Mouse (Mus musculus) common myeloid progenitor, adult 5-6 weeks (primary cell): Measurements from ENCODE around the gene Tesk1. TPM values are rescaled to one million over a fixed set of nuclear protein-coding genes. Genes with fewer than 3 reads are reported as not detected.
A peak's percentile ranks its signal among the peaks of the same experiment; 100 is the strongest.

Experiments
- ATAC-seq: replicated peaks from 2 replicates; pipeline ENCODE4 v1.8.0; 2016; ENCODE audit warnings: low read depth, mild to moderate bottlenecking, moderate TSS enrichment, inconsistent platforms; ENCODE audit not compliant: poor library complexity, severe bottlenecking
- total RNA-seq: library from RNA; stranded (forward); fragments of 200-1000, 187-1606 nt; gene quantifications from 2 replicates; pipeline ENCODE4 v1.2.3, GENCODE M21; 2017

Gene Tesk1
- total RNA-seq, 1 experiment from 2014 or later = 8.2 TPM

DNA sequence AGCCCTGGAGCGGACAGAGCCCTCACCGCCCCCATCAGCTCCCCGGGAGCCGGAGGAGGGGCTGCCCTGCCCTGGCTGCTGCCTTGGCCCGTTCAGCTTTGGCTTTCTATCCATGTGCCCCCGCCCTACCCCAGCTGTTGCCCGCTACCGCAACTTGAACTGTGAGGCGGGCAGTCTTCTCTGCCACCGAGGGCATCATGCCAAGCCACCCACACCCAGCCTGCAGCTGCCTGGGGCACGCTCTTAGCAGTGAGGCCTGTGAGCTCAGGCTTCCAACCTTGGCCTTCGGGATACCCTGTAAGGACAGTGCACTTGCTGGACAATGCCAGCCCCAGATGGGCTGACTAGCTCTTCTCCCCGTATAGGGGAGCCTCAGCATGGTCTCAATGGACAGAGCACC lies 5.5 kb downstream of the Tesk1 start:
- ATAC-seq = no peak

DNA sequence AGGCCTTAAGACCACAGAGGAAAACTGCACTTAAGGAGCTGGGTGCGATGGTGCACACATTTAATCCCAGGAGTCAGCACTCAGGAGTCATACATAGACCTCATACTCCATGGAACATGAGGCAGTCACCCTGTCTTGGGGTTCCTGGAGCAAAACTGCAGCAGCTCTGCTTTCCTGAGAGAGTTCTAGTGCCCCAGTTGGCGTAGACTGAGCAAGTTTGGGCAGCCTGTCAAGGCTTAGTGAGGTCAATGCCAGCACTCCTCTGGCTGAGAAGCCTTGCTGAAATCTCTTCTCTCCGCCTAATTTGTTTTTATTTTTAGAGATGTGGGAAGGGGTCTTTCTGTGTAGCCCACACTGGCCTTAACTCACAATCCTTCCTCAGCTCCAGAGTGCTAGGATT lies 6.8 kb downstream of the Tesk1 start:
- no peak for ATAC-seq

GRCm38 (mm10) chr4:43452315-43452714 lies 10.6 kb downstream of the Tesk1 start:
- ATAC-seq = no peak

DNA sequence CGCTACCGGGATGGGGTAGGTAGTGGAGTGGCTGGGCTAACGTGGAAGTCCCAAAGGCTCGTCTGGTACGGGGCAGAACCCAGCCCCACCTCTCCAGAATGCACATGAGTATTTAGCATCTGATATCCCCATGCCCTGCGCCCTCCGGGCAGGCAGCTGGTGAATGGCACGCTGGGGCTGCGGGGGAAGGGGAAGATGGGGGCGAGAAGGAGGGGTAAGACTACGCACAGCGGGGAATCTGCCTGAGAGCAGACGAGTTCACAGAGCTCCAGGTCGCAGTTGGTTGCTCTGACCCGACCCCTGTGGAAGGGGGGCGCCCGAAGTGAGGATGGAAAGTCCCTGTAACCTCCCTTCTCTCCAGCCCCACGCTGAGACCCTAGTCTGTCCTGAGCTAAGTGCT lies 11.7 kb downstream of the Tesk1 start:
- ATAC-seq = no peak; the same call in 1 of the 2 replicates

GRCm38 (mm10) chr4:43454041-43454836 lies 12.5 kb downstream of the Tesk1 start, which contains the start of gene Cd72:
Gene Cd72 (minus strand): TSS chr4:43454628.
- peak; percentile 85 for ATAC-seq

GRCm38 (mm10) chr4:43456470-43456869 lies 14.7 kb downstream of the Tesk1 start:
- ATAC-seq = peak; percentile 43

DNA sequence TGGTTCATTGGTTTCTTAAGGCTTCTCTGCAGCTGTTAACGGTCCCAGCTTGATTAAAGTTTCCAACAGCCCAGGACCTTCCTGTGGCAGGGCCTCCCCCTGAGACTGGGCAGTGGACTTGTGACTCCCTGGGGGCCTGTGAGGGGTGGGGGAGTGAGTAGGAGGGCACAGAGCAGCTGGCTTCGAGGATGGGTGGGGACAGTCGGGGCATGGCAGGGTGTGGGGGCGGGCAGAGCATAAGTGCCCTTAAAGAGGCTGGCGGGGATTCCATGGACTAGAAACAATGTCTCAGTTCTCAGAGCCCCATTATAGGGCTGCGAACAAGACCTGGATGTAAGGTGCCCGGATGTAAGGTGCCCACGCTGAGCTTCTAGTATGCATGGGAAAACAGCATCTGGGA lies 15.4 kb downstream of the Tesk1 start:
- ATAC-seq = no peak

DNA sequence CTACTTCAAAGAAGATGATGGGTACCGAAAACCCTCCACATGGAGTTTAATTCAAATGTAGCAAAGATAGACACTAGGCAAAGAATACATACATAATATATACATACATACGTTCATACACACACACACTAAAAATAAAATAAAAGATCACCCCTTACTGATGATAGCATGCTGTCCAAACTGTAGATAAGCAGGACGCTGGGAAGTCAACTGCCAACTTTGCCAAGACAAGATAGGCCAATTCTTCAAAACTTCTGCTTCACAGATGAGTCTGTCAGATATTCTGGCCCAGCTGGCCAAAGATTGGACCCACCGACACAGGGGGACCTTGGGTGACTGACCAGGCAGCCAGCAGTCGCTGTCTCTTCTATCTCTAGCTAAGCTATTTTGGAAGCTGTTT lies 21.4 kb downstream of the Tesk1 start:
- no peak for ATAC-seq

DNA sequence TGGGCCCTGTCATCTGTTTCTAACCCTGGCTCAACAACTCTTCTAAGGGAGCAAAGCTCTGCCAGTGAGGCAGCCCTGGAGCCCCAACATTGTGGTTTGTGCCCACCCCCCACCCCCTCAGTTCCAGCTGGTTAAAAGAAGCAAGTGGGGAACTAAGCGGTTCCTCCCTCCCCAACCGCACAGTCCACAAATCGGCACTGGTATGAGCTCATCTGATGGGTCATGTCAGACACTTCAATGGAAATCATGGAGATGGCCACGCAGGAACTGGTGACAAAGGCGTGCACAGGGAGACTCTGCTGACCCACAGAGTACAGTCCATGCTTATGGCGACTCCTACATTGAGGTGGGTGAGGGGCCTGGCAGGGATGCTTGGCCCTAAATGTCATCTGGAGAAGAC lies 24.2 kb downstream of the Tesk1 start:
- ATAC-seq = peak; percentile 83

DNA sequence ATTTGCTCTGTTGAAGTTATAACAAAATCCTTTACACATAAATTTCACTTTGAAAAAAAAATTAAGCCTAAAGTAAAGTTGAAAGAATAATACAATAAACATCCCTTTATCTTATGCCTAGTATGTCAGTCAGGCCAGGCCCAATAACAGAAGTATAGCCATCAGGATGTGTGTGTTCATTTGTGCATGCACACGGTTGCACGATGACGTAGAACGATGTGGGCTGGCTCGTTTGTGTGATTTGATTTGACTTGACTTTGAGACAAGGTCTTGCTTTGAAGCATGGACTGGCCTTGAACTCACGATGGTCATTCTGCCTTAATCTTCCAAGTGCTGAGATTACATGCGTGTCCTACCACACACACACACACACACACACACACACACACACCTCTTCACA lies 25.1 kb downstream of the Tesk1 start:
- no peak for ATAC-seq

DNA sequence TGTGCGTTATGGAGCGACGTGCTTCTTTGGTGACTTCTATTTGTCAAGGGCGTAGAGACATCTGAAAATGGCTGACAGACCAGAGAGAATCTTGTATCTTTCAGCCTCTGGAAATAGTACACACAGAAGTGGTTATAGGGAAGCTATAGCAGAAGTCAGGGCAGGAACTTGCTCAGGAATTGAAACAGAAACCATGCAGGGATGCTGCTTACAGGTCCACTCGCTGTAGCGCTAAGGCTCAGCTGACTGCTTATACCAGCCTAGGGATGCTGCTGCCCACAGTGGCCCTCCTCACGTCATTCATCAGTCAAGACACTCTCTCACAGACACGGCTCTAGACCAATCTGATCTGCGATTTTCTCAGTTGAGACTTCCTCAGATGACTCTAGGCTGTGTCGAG lies 28.6 kb downstream of the Tesk1 start:
- peak; percentile 45; the same call in 1 of the 2 replicates for ATAC-seq

DNA sequence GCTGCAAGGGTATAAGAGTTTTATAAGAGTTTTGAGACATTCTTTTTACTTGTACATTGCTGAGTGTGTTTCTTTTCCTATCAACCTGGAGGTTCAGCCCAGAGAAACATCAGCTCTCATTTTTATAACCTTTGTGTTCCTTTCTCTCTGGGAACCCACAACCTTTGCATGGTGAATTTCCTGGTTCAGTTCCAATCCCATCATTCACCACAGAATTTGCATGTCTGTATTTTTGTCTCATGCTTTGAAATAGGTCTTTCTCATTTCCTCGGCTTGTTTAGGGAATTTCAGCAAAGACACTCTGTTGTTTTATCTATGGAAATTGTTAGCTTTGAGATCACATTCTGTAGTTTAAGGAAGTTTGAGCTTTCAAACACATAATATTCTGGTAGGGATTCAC lies 31.9 kb downstream of the Tesk1 start:
- ATAC-seq = no peak

- ATAC-seq = 0 out of 2 replicates have a peak, but pooled peaks have one; percentile 26
Observed at GRCm38 (mm10) chr4:43476604-43477003, 34.9 kb downstream of the Tesk1 start.

GRCm38 (mm10) chr4:43477857-43478533 lies 36.3 kb downstream of the Tesk1 start:
- ATAC-seq = peak; percentile 84

DNA sequence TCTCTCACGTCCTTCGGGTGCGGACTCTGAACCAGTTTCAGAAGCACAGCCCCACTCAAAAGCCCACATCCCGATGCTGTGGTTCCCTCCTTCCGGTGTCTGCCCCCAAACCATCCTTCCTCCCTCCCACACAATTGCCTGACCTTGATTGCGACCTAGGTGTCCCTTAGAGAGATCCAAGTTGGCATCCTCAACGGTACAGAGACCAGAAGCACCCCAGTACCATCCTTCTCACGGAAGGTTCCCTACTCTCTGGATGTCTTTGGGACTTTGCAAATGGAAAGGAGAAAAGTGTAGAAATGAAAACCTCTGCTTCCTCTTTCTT lies 36.8 kb downstream of the Tesk1 start:
- ATAC-seq = no peak

DNA sequence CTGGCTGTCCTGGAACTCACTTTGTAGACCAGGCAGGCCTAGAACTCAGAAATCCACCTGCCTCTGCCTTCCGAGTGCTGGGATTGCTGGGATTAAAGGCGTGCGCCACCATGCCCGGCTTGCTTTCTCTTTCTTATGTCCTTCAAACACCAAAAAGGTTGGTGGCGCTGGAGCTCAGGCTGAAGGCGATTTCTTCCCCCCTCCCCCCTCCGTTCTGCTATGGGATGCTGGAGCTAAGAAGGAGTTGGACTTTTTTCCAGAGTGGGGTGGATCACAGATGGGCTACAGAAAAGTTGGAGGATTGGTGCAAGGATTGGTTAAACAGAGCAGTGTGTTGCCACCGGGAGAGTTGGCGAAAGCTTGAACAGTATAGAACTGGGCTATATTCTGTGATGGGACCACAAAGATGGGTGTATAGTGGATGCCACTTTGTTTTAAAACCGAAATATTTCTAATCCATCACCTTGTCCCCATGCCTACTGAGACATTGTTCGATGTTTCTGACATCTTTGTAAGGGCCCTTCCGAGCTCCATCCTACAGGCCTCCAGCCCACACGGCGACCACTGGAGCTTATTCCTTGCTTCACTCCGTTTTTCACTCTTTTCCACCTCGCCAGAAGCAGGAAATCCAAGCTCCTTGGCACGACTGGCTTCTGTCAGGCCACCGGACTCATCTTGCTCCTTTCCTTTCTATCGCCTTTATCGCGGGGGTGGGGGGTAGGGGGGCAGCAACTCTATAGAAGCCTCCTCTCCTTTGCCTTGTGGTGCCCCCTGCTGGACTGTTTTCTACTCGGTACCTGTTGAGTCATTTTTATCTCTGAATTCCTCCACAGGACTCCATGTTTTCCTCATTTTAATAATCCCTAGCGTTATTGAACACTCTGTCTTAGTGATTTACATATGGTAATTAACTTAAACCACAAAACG lies 37.4 kb downstream of the Tesk1 start:
- ATAC-seq = peak; percentile 19; the same call in 1 of the 2 replicates

GRCm38 (mm10) chr4:43480985-43481384 lies 39.2 kb downstream of the Tesk1 start:
- ATAC-seq = no peak

GRCm38 (mm10) chr4:43481894-43482456 lies 40.2 kb downstream of the Tesk1 start:
- peak; percentile 71 for ATAC-seq

GRCm38 (mm10) chr4:43482591-43482990 lies 40.9 kb downstream of the Tesk1 start:
- ATAC-seq = no peak

DNA sequence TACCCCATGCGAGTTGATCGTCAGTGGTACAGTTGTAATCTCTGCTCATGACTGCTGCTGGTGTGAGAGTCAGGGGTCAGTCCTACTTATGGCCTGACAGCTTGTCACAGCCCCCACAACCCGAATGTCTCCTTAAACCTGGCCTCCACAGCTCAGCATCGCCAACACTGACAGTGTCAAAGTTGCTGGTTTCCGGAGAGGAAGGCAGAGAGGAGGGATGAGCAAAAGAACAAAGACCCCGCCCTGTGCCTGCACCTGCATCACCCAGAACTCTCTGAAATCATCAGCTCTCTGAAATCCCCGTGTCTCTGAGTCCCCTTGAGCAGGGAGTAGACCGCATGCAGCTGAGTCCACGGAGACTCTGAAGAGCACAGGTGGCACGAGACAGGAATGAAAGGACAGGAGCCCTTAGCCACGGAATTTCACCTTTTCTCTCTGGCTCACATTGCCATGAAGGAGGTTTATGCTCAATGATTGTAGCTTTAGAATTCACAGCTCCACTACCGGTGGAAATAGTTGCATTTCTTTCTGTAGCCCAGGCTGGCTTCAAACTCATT lies 41.9 kb downstream of the Tesk1 start, which contains the start of gene Sit1:
Sit1 (minus strand) TSS at position 200 of the 557 bp plus-strand sequence.
- ATAC-seq = no peak
